Mouse (Mus musculus) Patski (cell line): ENCODE measurements around the gene Prss54. TPM values are rescaled to one million over a fixed set of nuclear protein-coding genes. Genes with fewer than 3 reads are reported as not detected.

ENCODE experiments used
- ATAC-seq: fragments of 100-300 bp; one replicate; pipeline ENCODE4 v1.8.0; 2021
- CTCF ChIA-PET: fragments of 350-600 bp; sonication (Branson Sonifier 250); formaldehyde crosslinking; loops from one replicate; lab custom pipeline; 2022; ENCODE audit warnings: inconsistent platforms; lab: Charles Lee
- POLR2A ChIA-PET: fragments of 350-600 bp; sonication (Branson Sonifier 250); formaldehyde crosslinking; loops from one replicate; lab custom pipeline; 2022; ENCODE audit warnings: antibody characterized with exemption, inconsistent platforms; lab: Charles Lee
- DNase-seq: peaks from one replicate; pipeline ENCODE4 v3.0.0-alpha.2; 2011; ENCODE audit warnings: low read depth, low spot score
- H3K27me3 ChIP-seq: fragments of 371-371 bp; one replicate; pipeline ENCODE4 v1.5.1; 2021
- CTCF ChIP-seq: fragments of 100-300 bp; IDR thresholded peaks from one replicate; pipeline ENCODE4 v1.5.1; 2021
- in situ Hi-C: fragments of 300-500 bp; cut with MboI; formaldehyde crosslinking; loops from 3 replicates; pipeline ENCODE4 v1.11.1; 2018; ENCODE audit warnings: low pct_unique_long_range_greater_than_20kb, mixed read lengths
- polyA plus RNA-seq: library from polyadenylated mRNA; unstranded; gene quantifications from one replicate; pipeline ENCODE4 v1.2.3, GENCODE M21; 2021

The Prss54 gene
- polyA plus RNA-seq, 1 experiment from 2014 or later = not detected

DNA sequence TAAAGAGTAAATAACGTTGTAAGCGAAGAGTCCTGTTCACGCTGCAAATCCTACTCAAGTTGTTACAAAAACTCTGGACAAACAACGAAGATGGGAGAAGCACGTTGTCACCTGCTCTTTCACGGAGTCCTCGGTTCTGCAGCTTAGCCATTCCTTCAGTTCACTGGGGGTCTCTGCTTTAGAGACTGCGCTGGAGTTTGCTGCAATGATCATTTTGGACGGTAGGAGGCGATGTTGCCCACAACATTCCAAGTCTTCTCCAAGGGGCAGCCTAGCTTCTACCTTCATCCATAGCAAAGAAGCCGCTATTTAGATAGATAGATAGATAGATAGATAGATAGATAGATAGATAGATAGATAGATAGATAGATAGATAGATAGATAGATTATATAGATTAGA, 23.7 kb upstream of the Prss54 start:
- ATAC-seq (peak; percentile 35), DNase-seq (no peak)

DNA sequence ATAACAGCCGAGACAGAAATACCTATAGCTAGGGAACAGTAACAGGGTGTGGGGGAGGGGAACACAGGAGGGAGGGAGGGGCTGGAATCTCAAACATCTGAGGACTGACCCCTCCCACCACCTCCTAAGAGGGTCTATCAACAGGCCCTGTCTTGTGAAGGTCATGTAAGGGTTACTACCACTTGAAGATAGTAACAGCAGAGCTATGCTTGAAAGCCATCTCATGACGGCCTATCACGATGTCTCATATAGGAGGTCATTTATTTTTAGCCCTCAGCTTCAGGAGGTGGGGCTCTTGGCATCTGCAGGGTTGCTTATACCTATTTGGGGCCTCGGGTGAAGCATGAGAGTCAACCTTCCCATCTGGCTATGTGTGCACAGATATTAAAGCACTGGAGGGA, 20.7 kb upstream of the Prss54 start:
- ATAC-seq = no peak
- ChIA-PET CTCF (no interaction called here), POLR2A (no interaction called here)
- H3K27me3 ChIP-seq = peaks cover 12% of the 10 kb centered on the region
- TF ChIP-seq CTCF = no peak
- no peak for DNase-seq
- in situ Hi-C loops = no loop called here

More for the DNA sequence above, 23.7 kb upstream of the Prss54 start:
- ChIA-PET POLR2A (no interaction called here), CTCF (interaction anchor here (0.8 to 2.0 kb wide), 4 partner anchors 97 to 234 kb away, joined by 3 to 15 read pairs (median 6); partner anchors contain the start of gene Setd6)
- in situ Hi-C loops = loop anchor here (5.0 to 10.0 kb wide), 3 partner anchors 97 to 307 kb away; no protein-coding TSS in a partner anchor
- peaks cover 9% of the 10 kb centered on the region for H3K27me3 ChIP-seq
- peak; percentile 80 for TF ChIP-seq CTCF

DNA sequence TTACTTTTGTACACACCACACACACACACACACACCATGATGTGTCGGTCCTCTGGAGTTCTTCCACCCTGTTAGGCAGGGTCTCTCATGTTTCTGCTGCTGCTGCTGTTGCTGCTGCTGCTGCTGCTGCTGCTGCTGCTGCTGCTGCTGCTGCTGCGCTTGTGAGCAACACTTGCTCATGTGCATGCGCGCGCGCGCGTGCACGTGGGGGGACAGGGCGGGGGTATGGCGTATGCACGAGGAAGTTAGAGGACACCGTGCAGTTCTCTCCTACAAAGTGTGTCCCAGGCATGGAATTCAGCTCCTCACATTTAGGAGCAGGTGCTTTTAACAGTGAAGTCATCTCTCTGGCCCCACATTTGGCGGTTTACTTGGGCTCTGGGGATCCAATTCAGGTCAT, 19.0 kb upstream of the Prss54 start:
- peaks cover 12% of the 10 kb centered on the region for H3K27me3 ChIP-seq
- in situ Hi-C loops = no loop called here
- POLR2A ChIA-PET = no interaction called here
- TF ChIP-seq CTCF = no peak
- ATAC-seq (no peak), DNase-seq (no peak)
- CTCF ChIA-PET = interaction anchor here (1.2 kb wide), 1 partner anchor 102 kb away, joined by 3 read pairs; no protein-coding TSS in a partner anchor

DNA sequence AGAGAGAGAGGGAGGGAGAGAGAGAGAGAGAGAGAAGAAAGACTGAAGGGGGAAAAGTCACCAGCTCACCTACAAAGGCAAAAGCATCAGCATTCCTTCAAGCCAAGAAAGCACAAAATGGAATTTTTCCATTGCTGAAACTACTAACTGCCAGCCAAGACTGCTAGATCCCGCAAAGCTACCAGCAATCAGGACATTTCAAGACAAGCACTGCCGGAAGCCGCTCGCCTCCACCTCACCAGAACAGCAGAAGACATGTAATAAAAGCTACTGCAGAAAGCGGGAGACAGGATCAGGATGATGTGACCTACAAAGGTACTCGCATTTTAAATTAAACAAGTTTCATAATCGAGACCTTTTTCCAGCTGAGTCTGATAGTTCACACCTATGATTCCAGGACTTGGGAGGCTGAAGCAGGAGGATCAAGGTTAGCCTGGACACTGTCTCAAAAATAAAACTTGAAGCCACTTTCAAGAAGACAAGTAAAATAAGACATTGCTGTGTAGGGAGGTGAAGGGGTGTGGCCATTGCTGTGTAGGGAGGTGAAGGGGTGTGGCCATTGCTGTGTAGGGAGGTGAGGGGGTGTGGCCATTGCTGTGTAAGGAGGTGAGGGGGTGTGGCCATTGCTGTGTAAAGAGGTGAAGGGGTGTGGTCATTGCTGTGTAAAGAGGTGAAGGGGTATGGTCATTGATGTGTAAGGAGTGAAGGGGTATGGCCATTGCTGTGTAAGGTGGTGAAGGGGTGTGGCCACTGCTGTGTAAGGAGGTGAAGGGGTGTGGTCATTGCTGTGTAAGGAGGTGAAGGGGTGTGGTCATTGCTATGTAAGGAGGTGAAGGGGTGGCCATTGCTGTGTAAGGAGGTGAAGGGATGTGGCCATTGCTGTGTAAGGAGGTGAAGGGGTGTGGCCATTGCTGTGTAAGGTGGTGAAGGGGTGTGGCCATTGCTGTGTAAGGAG, 17.6 kb upstream of the Prss54 start:
- no peak for TF ChIP-seq CTCF
- in situ Hi-C loops = no loop called here
- POLR2A ChIA-PET = no interaction called here
- H3K27me3 ChIP-seq = peaks cover 8% of the 10 kb centered on the region
- DNase-seq (no peak), ATAC-seq (no peak)
- CTCF ChIA-PET = no interaction called here

- no peak for DNase-seq
- ChIA-PET CTCF (no interaction called here), POLR2A (no interaction called here)
- no peak for TF ChIP-seq CTCF
- ATAC-seq = no peak
- in situ Hi-C loops = no loop called here
- H3K27me3 ChIP-seq = peaks cover 8% of the 10 kb centered on the region
Measured at GRCm38 (mm10) chr8:95592131-95592780, 16.1 kb upstream of the Prss54 start.

DNA sequence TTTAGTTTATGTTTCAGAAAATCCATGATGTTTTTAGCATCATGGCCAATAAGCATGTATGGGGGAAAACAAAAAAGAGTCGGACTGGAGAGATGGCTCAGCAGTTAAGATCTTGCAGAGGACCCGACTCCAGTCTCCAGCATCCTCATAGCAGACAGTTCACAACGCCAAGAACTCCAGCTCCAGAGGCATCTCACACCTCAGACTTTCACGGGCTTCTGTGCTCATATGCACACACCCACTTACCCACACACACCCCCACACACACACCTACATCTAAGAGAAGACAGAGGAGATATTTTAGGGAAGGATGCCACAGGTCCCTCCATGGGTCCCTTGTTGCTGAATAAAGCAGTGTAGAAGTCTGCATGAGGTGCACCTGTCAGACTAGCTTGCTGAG, 14.4 kb upstream of the Prss54 start:
- POLR2A ChIA-PET = no interaction called here
- CTCF ChIA-PET = no interaction called here
- in situ Hi-C loops = no loop called here
- peaks cover 8% of the 10 kb centered on the region for H3K27me3 ChIP-seq
- DNase-seq (no peak), ATAC-seq (no peak)
- TF ChIP-seq CTCF = no peak

GRCm38 (mm10) chr8:95589282-95589681, 13.1 kb upstream of the Prss54 start:
- CTCF ChIA-PET = no interaction called here

GRCm38 (mm10) chr8:95587339-95587738, 11.2 kb upstream of the Prss54 start:
- in situ Hi-C loops = no loop called here
- ATAC-seq = no peak
- ChIA-PET CTCF (no interaction called here), POLR2A (no interaction called here)
- H3K27me3 ChIP-seq = peaks cover under 1% of the 10 kb centered on the region
- TF ChIP-seq CTCF = no peak
- DNase-seq = no peak

More at GRCm38 (mm10) chr8:95589282-95589681, 13.1 kb upstream of the Prss54 start:
- TF ChIP-seq CTCF = no peak
- POLR2A ChIA-PET = no interaction called here
- DNase-seq (no peak), ATAC-seq (no peak)
- peaks cover 5% of the 10 kb centered on the region for H3K27me3 ChIP-seq
- in situ Hi-C loops = no loop called here

- in situ Hi-C loops = no loop called here
Measured at GRCm38 (mm10) chr8:95573146-95573545, 3.0 kb downstream of the Prss54 start.

GRCm38 (mm10) chr8:95566809-95567208, 9.3 kb downstream of the Prss54 start:
- POLR2A ChIA-PET = no interaction called here
- no peak for TF ChIP-seq CTCF
- ATAC-seq (no peak), DNase-seq (no peak)
- peaks cover 10% of the 10 kb centered on the region for H3K27me3 ChIP-seq
- in situ Hi-C loops = no loop called here
- CTCF ChIA-PET = no interaction called here

More at GRCm38 (mm10) chr8:95573146-95573545, 3.0 kb downstream of the Prss54 start:
- peaks cover 25% of the 10 kb centered on the region for H3K27me3 ChIP-seq
- CTCF ChIA-PET = no interaction called here
- TF ChIP-seq CTCF = no peak
- ATAC-seq (no peak), DNase-seq (no peak)
- POLR2A ChIA-PET = no interaction called here

DNA sequence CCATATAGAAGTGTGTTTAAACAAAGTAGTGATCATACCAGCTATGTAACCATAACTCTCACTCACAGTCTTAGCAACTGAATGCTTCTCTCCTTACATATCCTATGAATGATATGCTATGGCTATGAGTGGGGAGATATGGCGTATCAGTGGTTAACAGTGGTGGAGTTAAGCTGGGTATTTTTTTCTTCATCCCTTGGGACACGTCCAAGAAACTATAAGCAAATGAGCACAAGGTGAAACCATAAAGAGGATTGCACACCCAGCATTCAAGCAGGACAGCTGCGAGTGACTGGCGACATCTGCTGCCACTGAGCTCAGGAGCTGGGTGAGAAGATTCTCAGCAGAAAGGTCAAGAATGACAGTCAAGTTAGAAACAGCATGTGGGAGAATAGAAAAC, 9.9 kb downstream of the Prss54 start:
- H3K27me3 ChIP-seq = peaks cover 10% of the 10 kb centered on the region
- ChIA-PET POLR2A (no interaction called here), CTCF (interaction anchor here (0.8 kb wide), 1 partner anchor 10 kb away, joined by 3 read pairs; no protein-coding TSS in a partner anchor)
- in situ Hi-C loops = no loop called here
- no peak for TF ChIP-seq CTCF
- no peak for ATAC-seq
- DNase-seq = no peak
